Mouse (Mus musculus): Measurements from ENCODE around the gene Mall.

Gene Mall

GRCm38 (mm10) chr2:127730301-127730997 lies 717 bp upstream of the Mall start:
- in situ Hi-C loops (cut with MboI, MseI), result no loop called here

- in situ Hi-C loops (cut with MboI, MseI), result no loop called here
These were observed 876 bp downstream of the Mall start for GRCm38 (mm10) chr2:127728661-127729450.

GRCm38 (mm10) chr2:127728146-127728545 lies 1.6 kb downstream of the Mall start:
- in situ Hi-C loops (cut with MboI, MseI), result no loop called here

- in situ Hi-C loops (cut with MboI, MseI), result no loop called here
These were observed 6.5 kb downstream of the Mall start for GRCm38 (mm10) chr2:127723193-127723592.

- in situ Hi-C loops (cut with MboI, MseI), result no loop called here
These were observed 7.4 kb downstream of the Mall start for GRCm38 (mm10) chr2:127722176-127722892.

GRCm38 (mm10) chr2:127718839-127719468 lies 10.8 kb downstream of the Mall start:
- in situ Hi-C loops (cut with MboI, MseI), result no loop called here

- in situ Hi-C loops (cut with MboI, MseI), result no loop called here
These were observed 15.0 kb downstream of the Mall start for GRCm38 (mm10) chr2:127714726-127715125.

- in situ Hi-C loops (cut with MboI, MseI), result no loop called here
These were observed 20.9 kb downstream of the Mall start for GRCm38 (mm10) chr2:127708792-127709191.

- in situ Hi-C loops (cut with MboI, MseI), result no loop called here
These were observed 21.7 kb downstream of the Mall start for GRCm38 (mm10) chr2:127708060-127708459.

GRCm38 (mm10) chr2:127705267-127705666 lies 24.5 kb downstream of the Mall start:
- in situ Hi-C loops (cut with MboI, MseI), result no loop called here

- in situ Hi-C loops (cut with MboI, MseI), result no loop called here
These were observed 40.5 kb downstream of the Mall start for GRCm38 (mm10) chr2:127689239-127689638.

- in situ Hi-C loops (cut with MboI, MseI), result no loop called here
These were observed 45.9 kb downstream of the Mall start for GRCm38 (mm10) chr2:127683687-127684331.

GRCm38 (mm10) chr2:127667843-127668506 lies 61.8 kb downstream of the Mall start:
- in situ Hi-C loops (cut with MboI, MseI), result no loop called here

- in situ Hi-C loops (cut with MboI, MseI), result no loop called here
These were observed 62.7 kb downstream of the Mall start for GRCm38 (mm10) chr2:127667015-127667414.

GRCm38 (mm10) chr2:127662708-127663107 lies 67.0 kb downstream of the Mall start:
- in situ Hi-C loops (cut with MboI, MseI), result no loop called here

GRCm38 (mm10) chr2:127656086-127656720 lies 73.5 kb downstream of the Mall start, which contains the start of gene Mal:
Mal (minus strand) TSS chr2:127656695.
- in situ Hi-C loops (cut with MboI, MseI), result loop anchor here (5.0 kb wide), 1 partner anchor 46 kb away; no protein-coding TSS in a partner anchor

- in situ Hi-C loops (cut with MboI, MseI), result loop anchor here (5.0 kb wide), 1 partner anchor 47 kb away; no protein-coding TSS in a partner anchor
These were observed 74.3 kb downstream of the Mall start for GRCm38 (mm10) chr2:127655419-127655818.

GRCm38 (mm10) chr2:127654786-127655185 lies 74.9 kb downstream of the Mall start:
- in situ Hi-C loops (cut with MboI, MseI), result loop anchor here (5.0 kb wide), 1 partner anchor 48 kb away; no protein-coding TSS in a partner anchor

Data from regulatory T cell (primary cell).